Mouse (Mus musculus) C2C12 (cell line): ENCODE measurements around the gene Plekhj1. TPM values are rescaled to one million over a fixed set of nuclear protein-coding genes. Genes with fewer than 3 reads are reported as not detected.

Experiments
- H3K27me3 ChIP-seq: one replicate; pipeline ENCODE4 v1.6.1; 2011; ENCODE audit not compliant: control insufficient read depth, insufficient read depth, insufficient read length
- H3K36me3 ChIP-seq: one replicate; pipeline ENCODE4 v1.6.1; 2011; ENCODE audit not compliant: control insufficient read depth, insufficient read depth
- H3K4me3 ChIP-seq: one replicate; pipeline ENCODE4 v1.5.1; 2011; ENCODE audit warnings: mild to moderate bottlenecking, control low read depth; ENCODE audit not compliant: poor library complexity, insufficient read depth, severe bottlenecking
- H3K79me2 ChIP-seq: one replicate; pipeline ENCODE4 v1.6.1; 2011; ENCODE audit not compliant: control insufficient read depth, insufficient read depth
- H3K79me3 ChIP-seq: one replicate; pipeline ENCODE4 v1.6.1; 2011; ENCODE audit warnings: low read depth, control low read depth
- H3ac ChIP-seq: one replicate; pipeline ENCODE3; 2011; ENCODE audit warnings: low read depth; ENCODE audit not compliant: control insufficient read depth, insufficient read length
- CEBPB ChIP-seq: IDR thresholded peaks from one replicate; pipeline ENCODE4 v1.6.1; 2011; ENCODE audit warnings: low read depth, mild to moderate bottlenecking, control low read depth, moderate library complexity
- CTCF ChIP-seq: IDR thresholded peaks from one replicate; pipeline ENCODE4 v1.5.1; 2011; ENCODE audit not compliant: control insufficient read depth, insufficient read depth, insufficient read length
- FOSL1 ChIP-seq: IDR thresholded peaks from one replicate; pipeline ENCODE4 v1.8.0; 2011; ENCODE audit warnings: mild to moderate bottlenecking, low read length; ENCODE audit not compliant: poor library complexity, insufficient read depth, severe bottlenecking
- MAX ChIP-seq: IDR thresholded peaks from one replicate; pipeline ENCODE4 v1.6.1; 2011; ENCODE audit warnings: mild to moderate bottlenecking, control low read depth
- MYOD1 ChIP-seq: IDR thresholded peaks from one replicate; pipeline ENCODE4 v1.6.1; 2011; ENCODE audit warnings: low read depth; ENCODE audit not compliant: control insufficient read depth, insufficient read length
- MYOG ChIP-seq: IDR thresholded peaks from one replicate; pipeline ENCODE4 v1.6.1; 2011; ENCODE audit not compliant: control insufficient read depth, insufficient read length; ENCODE audit errors: extremely low read depth
- USF1 ChIP-seq: IDR thresholded peaks from one replicate; pipeline ENCODE4 v1.6.1; 2011; ENCODE audit warnings: low read depth, mild to moderate bottlenecking, control low read depth, moderate library complexity
- polyA plus RNA-seq: library from polyadenylated mRNA; unstranded; fragments of >200 nt; fragmentation: generic; extraction: Trizol; gene quantifications from one replicate; pipeline ENCODE4 v1.2.1, GENCODE M21; 2012; ENCODE audit warnings: missing spikeins

Plekhj1 gene
- polyA plus RNA-seq, 1 experiment, result 74.8 TPM

- H3K36me3 ChIP-seq, result peaks cover 82% of the 10 kb centered on the region
- H3K27me3 ChIP-seq, result no peaks in the 10 kb centered on the region
- H3K79me2 ChIP-seq, result peaks cover 16% of the 10 kb centered on the region
- peaks cover 6% of the 10 kb centered on the region for H3K79me3 ChIP-seq
- TF ChIP-seq MAX, result no peak
- no peak for TF ChIP-seq MYOG
- no peak for TF ChIP-seq CTCF
- no peak for TF ChIP-seq MYOD1
- no peak for TF ChIP-seq CEBPB
- TF ChIP-seq USF1, result no peak
- TF ChIP-seq FOSL1, result no peak
- no peak overlapping the region for H3ac ChIP-seq
- H3K4me3 ChIP-seq, result no peak overlapping the region
These were observed 6.8 kb downstream of the Plekhj1 start for GRCm38 (mm10) chr10:80791476-80792174.

GRCm38 (mm10) chr10:80790761-80791404, 7.5 kb downstream of the Plekhj1 start:
- H3K36me3 ChIP-seq, result peaks cover 82% of the 10 kb centered on the region
- TF ChIP-seq CEBPB (no peak), MYOG (no peak), FOSL1 (no peak), CTCF (no peak)
- H3ac ChIP-seq, result no peak overlapping the region
- no peaks in the 10 kb centered on the region for H3K27me3 ChIP-seq
- no peak overlapping the region for H3K4me3 ChIP-seq
- peaks cover 9% of the 10 kb centered on the region for H3K79me2 ChIP-seq
- no peaks in the 10 kb centered on the region for H3K79me3 ChIP-seq

- no peak overlapping the region for H3ac ChIP-seq
- H3K27me3 ChIP-seq, result no peaks in the 10 kb centered on the region
- peaks cover 81% of the 10 kb centered on the region for H3K36me3 ChIP-seq
- H3K79me3 ChIP-seq, result no peaks in the 10 kb centered on the region
- TF ChIP-seq MYOD1 (no peak), MAX (no peak), CEBPB (no peak), FOSL1 (no peak), MYOG (no peak), USF1 (no peak), CTCF (no peak)
- no peaks in the 10 kb centered on the region for H3K79me2 ChIP-seq
- no peak overlapping the region for H3K4me3 ChIP-seq
These were observed 10.9 kb downstream of the Plekhj1 start for GRCm38 (mm10) chr10:80787517-80787916.

- no peak overlapping the region for H3K4me3 ChIP-seq
These were observed 12.5 kb downstream of the Plekhj1 start for GRCm38 (mm10) chr10:80785963-80786362.

GRCm38 (mm10) chr10:80784871-80785270, 13.6 kb downstream of the Plekhj1 start:
- no peaks in the 10 kb centered on the region for H3K79me3 ChIP-seq
- H3K4me3 ChIP-seq, result no peak overlapping the region
- TF ChIP-seq CTCF (no peak), MYOD1 (no peak), USF1 (no peak), CEBPB (no peak), MYOG (no peak), MAX (no peak), FOSL1 (no peak)
- H3K79me2 ChIP-seq, result no peaks in the 10 kb centered on the region
- H3ac ChIP-seq, result no peak overlapping the region
- peaks cover 88% of the 10 kb centered on the region for H3K36me3 ChIP-seq
- H3K27me3 ChIP-seq, result no peaks in the 10 kb centered on the region

More at GRCm38 (mm10) chr10:80785963-80786362, 12.5 kb downstream of the Plekhj1 start:
- TF ChIP-seq FOSL1 (no peak), USF1 (no peak), MYOD1 (no peak), MYOG (no peak), CTCF (no peak), MAX (no peak), CEBPB (no peak)
- H3K36me3 ChIP-seq, result peaks cover 89% of the 10 kb centered on the region
- H3ac ChIP-seq, result no peak overlapping the region
- no peaks in the 10 kb centered on the region for H3K79me3 ChIP-seq
- H3K27me3 ChIP-seq, result no peaks in the 10 kb centered on the region
- no peaks in the 10 kb centered on the region for H3K79me2 ChIP-seq
